Mouse (Mus musculus): ENCODE results near the gene Sec14l3. TPM values are rescaled to one million over a fixed set of nuclear protein-coding genes. Genes with fewer than 3 reads are reported as not detected.

Gene Sec14l3
- polyA plus RNA-seq, 1 experiment, result 1.9 TPM

DNA sequence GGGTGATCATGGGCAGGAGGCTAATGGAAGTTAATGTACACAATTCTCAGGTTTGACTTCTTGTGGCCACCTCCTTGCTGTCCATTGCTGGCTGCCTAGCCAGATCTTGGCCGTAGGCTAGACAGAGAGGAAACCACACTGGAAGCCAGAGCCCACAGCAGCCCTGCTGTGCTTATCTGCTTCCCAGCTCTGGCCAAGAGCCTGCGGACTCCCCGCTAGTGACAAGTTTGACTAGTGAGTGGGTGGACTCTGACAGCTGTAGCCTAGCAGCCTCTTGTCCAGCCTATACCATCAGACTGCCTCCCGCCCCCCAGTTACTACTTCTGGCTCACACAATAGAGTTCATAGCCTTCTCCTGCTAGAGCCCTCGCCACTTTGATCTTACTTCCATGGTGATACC, 55.0 kb downstream of the Sec14l3 start:
- H3K27ac ChIP-seq (ENCODE audit: control insufficient read depth, insufficient read depth, low read depth, low read length), result no peak overlapping the region
- no peak overlapping the region for H3K4me3 ChIP-seq (ENCODE audit: control insufficient read depth, low read depth, low read length)
- H3K4me1 ChIP-seq (ENCODE audit: control insufficient read depth, insufficient read depth, low read length), result no peaks in the 10 kb centered on the region; the same call in 1 of the 2 replicates
- no peaks in the 10 kb centered on the region for H3K27me3 ChIP-seq (ENCODE audit: control insufficient read depth, insufficient read depth, low read length)
- TF ChIP-seq POLR2A (IDR thresholded peaks at IDR 0.05; ENCODE audit: control insufficient read depth, low read depth, low read length) (no peak), CTCF (IDR thresholded peaks at IDR 0.05; ENCODE audit: control insufficient read depth, insufficient read depth, insufficient replicate concordance, low read depth, low read length) (no peak)
- H3K36me3 ChIP-seq (ENCODE audit: control insufficient read depth, insufficient read depth, low read length), result no peaks in the 10 kb centered on the region

DNA sequence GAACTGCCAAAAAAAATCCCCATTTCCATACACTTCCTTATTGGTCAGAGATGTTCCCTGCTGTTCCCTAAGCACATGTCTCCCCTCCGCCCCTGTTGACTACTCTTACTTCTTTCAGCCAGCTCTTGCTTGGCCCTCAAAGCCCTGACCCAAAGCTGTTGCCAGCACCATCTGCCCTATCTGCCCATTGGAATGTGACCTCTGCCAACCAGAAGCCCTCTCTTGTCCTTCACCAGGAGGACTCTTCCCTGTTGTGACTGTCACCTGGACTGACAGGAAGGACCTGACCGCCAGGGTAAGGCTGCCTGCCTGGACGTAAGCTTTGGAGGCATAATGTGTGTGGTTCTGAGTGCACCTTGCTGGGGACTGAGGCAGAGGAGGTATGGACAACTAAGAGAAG, 57.0 kb downstream of the Sec14l3 start:
- TF ChIP-seq POLR2A (IDR thresholded peaks at IDR 0.05; ENCODE audit: control insufficient read depth, low read depth, low read length) (no peak), CTCF (IDR thresholded peaks at IDR 0.05; ENCODE audit: control insufficient read depth, insufficient read depth, insufficient replicate concordance, low read depth, low read length) (no peak)
- no peaks in the 10 kb centered on the region for H3K36me3 ChIP-seq (ENCODE audit: control insufficient read depth, insufficient read depth, low read length)
- no peaks in the 10 kb centered on the region for H3K27me3 ChIP-seq (ENCODE audit: control insufficient read depth, insufficient read depth, low read length)
- no peak overlapping the region for H3K27ac ChIP-seq (ENCODE audit: control insufficient read depth, insufficient read depth, low read depth, low read length)
- H3K4me3 ChIP-seq (ENCODE audit: control insufficient read depth, low read depth, low read length), result no peak overlapping the region
- no peaks in the 10 kb centered on the region; the same call in 1 of the 2 replicates for H3K4me1 ChIP-seq (ENCODE audit: control insufficient read depth, insufficient read depth, low read length)

DNA sequence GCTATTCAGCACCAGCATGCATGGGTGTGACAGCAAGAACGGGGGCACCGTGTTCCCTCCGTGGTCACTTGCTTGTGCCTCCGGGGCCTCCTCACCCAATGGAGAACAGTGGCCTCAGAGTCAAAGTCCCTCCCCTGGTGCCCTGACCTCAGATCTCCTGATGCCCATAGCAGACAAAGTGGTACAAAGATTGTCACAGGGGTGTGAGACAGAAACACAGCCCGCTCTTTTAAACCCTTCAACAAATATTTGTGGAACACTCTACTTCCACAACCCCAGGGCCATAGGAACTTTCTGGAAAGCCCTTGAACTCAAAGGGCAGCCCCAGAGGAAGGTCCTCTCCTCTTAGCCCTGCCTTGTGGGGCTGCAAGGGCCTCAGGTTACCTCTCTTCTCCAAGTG, 57.6 kb downstream of the Sec14l3 start:
- Histone ChIP-seq H3K4me1 (ENCODE audit: control insufficient read depth, insufficient read depth, low read length) (no peaks in the 10 kb centered on the region; the same call in 1 of the 2 replicates), H3K27ac (ENCODE audit: control insufficient read depth, insufficient read depth, low read depth, low read length) (no peak overlapping the region), H3K36me3 (ENCODE audit: control insufficient read depth, insufficient read depth, low read length) (no peaks in the 10 kb centered on the region), H3K27me3 (ENCODE audit: control insufficient read depth, insufficient read depth, low read length) (no peaks in the 10 kb centered on the region), H3K4me3 (ENCODE audit: control insufficient read depth, low read depth, low read length) (no peak overlapping the region)
- TF ChIP-seq CTCF (IDR thresholded peaks at IDR 0.05; ENCODE audit: control insufficient read depth, insufficient read depth, insufficient replicate concordance, low read depth, low read length) (no peak), POLR2A (IDR thresholded peaks at IDR 0.05; ENCODE audit: control insufficient read depth, low read depth, low read length) (no peak)

DNA sequence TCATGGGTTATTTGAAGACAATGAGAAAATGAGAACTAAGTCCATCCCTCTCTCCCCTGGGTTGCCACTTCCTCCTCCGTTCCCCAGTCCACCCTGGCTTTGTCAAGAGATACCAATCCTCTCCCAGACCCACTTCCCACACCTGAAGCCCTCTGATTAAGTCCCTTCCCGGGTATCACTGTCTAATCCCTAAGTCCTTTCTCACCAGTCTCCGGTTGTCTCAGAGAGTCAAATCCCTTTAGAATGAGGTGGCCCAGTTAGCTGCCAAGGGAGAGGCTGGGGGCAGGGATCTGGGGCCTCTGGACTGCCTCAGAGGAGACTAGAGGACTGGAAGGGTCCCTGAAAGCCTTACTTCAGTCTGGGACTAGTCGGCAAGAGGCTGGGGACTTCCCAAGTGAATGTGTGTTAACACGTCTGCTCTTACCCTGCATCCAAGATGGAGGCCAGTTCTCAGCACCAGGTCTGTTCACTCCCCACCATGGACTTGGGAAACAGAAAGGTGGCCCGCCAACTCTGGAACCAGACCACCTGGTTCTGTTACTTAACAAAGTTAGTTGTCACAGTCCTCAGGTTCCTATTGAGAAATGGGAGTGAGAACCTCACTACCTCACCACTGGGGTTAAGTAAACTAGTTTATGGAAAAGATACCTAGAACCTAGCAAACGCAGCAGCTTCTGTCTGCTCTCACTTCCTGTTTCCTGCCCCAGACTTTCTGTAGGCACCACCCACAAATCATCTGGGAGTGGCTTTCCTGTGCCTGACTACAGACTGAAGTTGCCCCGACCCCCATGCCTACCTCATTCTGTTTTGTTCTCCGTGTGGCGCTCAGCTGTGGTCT, 58.3 kb downstream of the Sec14l3 start, which contains the start of gene Sec14l2:
TSS of gene Sec14l2 (minus strand) at position 674 of the 838 bp plus-strand sequence.
- TF ChIP-seq CTCF (IDR thresholded peaks at IDR 0.05; ENCODE audit: control insufficient read depth, insufficient read depth, insufficient replicate concordance, low read depth, low read length), result no peak
- no peak for TF ChIP-seq POLR2A (IDR thresholded peaks at IDR 0.05; ENCODE audit: control insufficient read depth, low read depth, low read length)

DNA sequence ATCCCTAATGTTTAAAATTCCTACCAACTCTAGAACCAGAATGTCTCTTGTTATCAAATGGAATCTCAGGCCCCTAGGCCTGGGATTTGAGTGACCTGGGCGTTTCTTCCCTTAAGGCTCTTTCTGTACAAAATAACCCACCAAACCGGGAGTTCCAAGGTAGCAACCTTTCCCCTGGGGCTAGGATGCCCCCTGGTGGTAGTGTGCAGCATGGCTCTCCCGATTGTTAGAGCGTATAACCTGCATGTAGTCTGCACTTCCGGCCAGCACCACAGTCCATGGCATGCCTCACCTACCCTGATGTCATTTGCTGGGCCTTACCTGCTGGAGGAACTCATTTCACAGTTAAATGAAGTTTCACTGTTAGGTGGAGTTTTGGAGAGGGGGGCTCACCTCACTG, 59.3 kb downstream of the Sec14l3 start:
- H3K27ac ChIP-seq (ENCODE audit: control insufficient read depth, insufficient read depth, low read depth, low read length), result no peak overlapping the region
- H3K4me1 ChIP-seq (ENCODE audit: control insufficient read depth, insufficient read depth, low read length), result no peaks in the 10 kb centered on the region; the same call in 1 of the 2 replicates
- H3K27me3 ChIP-seq (ENCODE audit: control insufficient read depth, insufficient read depth, low read length), result no peaks in the 10 kb centered on the region
- TF ChIP-seq POLR2A (IDR thresholded peaks at IDR 0.05; ENCODE audit: control insufficient read depth, low read depth, low read length), result no peak
- TF ChIP-seq CTCF (IDR thresholded peaks at IDR 0.05; ENCODE audit: control insufficient read depth, insufficient read depth, insufficient replicate concordance, low read depth, low read length), result peak; percentile 79; the same call in 1 of the 2 replicates
- no peak overlapping the region for H3K4me3 ChIP-seq (ENCODE audit: control insufficient read depth, low read depth, low read length)
- no peaks in the 10 kb centered on the region for H3K36me3 ChIP-seq (ENCODE audit: control insufficient read depth, insufficient read depth, low read length)

More for the DNA sequence above, 58.3 kb downstream of the Sec14l3 start, which contains the start of gene Sec14l2:
- no peaks in the 10 kb centered on the region; the same call in 1 of the 2 replicates for H3K4me1 ChIP-seq (ENCODE audit: control insufficient read depth, insufficient read depth, low read length)
- H3K27me3 ChIP-seq (ENCODE audit: control insufficient read depth, insufficient read depth, low read length), result no peaks in the 10 kb centered on the region
- H3K36me3 ChIP-seq (ENCODE audit: control insufficient read depth, insufficient read depth, low read length), result no peaks in the 10 kb centered on the region
- H3K27ac ChIP-seq (ENCODE audit: control insufficient read depth, insufficient read depth, low read depth, low read length), result no peak within 1 kb of the TSS
- H3K4me3 ChIP-seq (ENCODE audit: control insufficient read depth, low read depth, low read length), result no peak within 1 kb of the TSS

DNA sequence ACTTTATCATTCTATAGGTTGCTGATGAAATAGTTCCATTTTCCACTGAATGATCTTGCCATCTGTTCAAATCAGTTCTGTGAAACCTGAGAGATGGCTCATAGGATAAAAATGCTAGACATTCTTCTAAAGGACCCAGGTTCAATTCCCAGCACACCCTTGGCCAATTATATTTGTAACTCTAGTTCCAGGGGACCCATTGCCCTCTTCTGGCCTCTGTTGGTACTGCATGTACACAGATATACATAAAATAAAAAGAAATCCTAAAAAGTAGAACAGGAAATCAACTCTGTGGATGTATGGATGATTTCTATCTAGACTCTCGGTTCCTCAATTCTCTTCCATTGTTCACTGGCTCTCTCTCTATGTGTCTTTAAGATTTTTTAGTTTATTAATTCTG, 62.4 kb downstream of the Sec14l3 start:
- Histone ChIP-seq H3K4me1 (ENCODE audit: control insufficient read depth, insufficient read depth, low read length) (no peaks in the 10 kb centered on the region; the same call in 1 of the 2 replicates), H3K27me3 (ENCODE audit: control insufficient read depth, insufficient read depth, low read length) (no peaks in the 10 kb centered on the region), H3K36me3 (ENCODE audit: control insufficient read depth, insufficient read depth, low read length) (no peaks in the 10 kb centered on the region), H3K4me3 (ENCODE audit: control insufficient read depth, low read depth, low read length) (no peak overlapping the region), H3K27ac (ENCODE audit: control insufficient read depth, insufficient read depth, low read depth, low read length) (no peak overlapping the region)
- no peak for TF ChIP-seq POLR2A (IDR thresholded peaks at IDR 0.05; ENCODE audit: control insufficient read depth, low read depth, low read length)
- TF ChIP-seq CTCF (IDR thresholded peaks at IDR 0.05; ENCODE audit: control insufficient read depth, insufficient read depth, insufficient replicate concordance, low read depth, low read length), result no peak

Other genes starting within 250 kb of the Sec14l3 start
- 710 and 768 TPM in 2 replicates for gene Osbp2, start 200.9 kb upstream of the Sec14l3 start, polyA plus RNA-seq (2012; rRNA removed)
- gene 4921536K21Rik, start 169.7 kb upstream of the Sec14l3 start, polyA plus RNA-seq (2012; rRNA removed), result 48.4 and 56.7 TPM in 2 replicates
- gene Dusp18, start 169.6 kb upstream of the Sec14l3 start, polyA plus RNA-seq (2012; rRNA removed), result 28.1 and 30.4 TPM in 2 replicates
- 0.64 and 0.72 TPM in 2 replicates for gene Slc35e4, start 150.2 kb upstream of the Sec14l3 start, polyA plus RNA-seq (2012; rRNA removed)
- 16.2 and 18.5 TPM in 2 replicates for gene Tcn2, start 132.7 kb upstream of the Sec14l3 start, polyA plus RNA-seq (2012; rRNA removed)
- gene Pes1, start 100.9 kb upstream of the Sec14l3 start, polyA plus RNA-seq (2012; rRNA removed), result 27.1 and 28.5 TPM in 2 replicates
- 1.6 TPM in 2 replicates for gene 4930556J24Rik, start 88.1 kb upstream of the Sec14l3 start, polyA plus RNA-seq (2012; rRNA removed)
- 6.6 and 9.8 TPM in 2 replicates for gene Gal3st1, start 81.2 kb upstream of the Sec14l3 start, polyA plus RNA-seq (2012; rRNA removed)
- gene Sec14l4, start 33.4 kb upstream of the Sec14l3 start, polyA plus RNA-seq (2012; rRNA removed), result 0.42 and 0.56 TPM in 2 replicates
- gene Mtfp1, start 30.6 kb downstream of the Sec14l3 start, polyA plus RNA-seq (2012; rRNA removed), result 9.0 and 10.0 TPM in 2 replicates
- 2.2 and 4.8 TPM in 2 replicates for gene Sec14l2, start 58.6 kb downstream of the Sec14l3 start, polyA plus RNA-seq (2012; rRNA removed)
- gene Rnf215, start 70.4 kb downstream of the Sec14l3 start, polyA plus RNA-seq (2012; rRNA removed), result 4.2 and 4.5 TPM in 2 replicates
- 46.5 and 48.8 TPM in 2 replicates for gene Ccdc157, start 95.5 kb downstream of the Sec14l3 start, polyA plus RNA-seq (2012; rRNA removed)
- 32.9 and 35.1 TPM in 2 replicates for gene Sf3a1, start 95.5 kb downstream of the Sec14l3 start, polyA plus RNA-seq (2012; rRNA removed)
- 40.6 and 42.1 TPM in 2 replicates for gene Tbc1d10a, start 121.9 kb downstream of the Sec14l3 start, polyA plus RNA-seq (2012; rRNA removed)
- gene Castor1, start 153.4 kb downstream of the Sec14l3 start, polyA plus RNA-seq (2012; rRNA removed), result 7.6 and 7.7 TPM in 2 replicates
- gene Osm, start 171.6 kb downstream of the Sec14l3 start, polyA plus RNA-seq (2012; rRNA removed), result not detected in 2 replicates
- 0.21 and 0.28 TPM in 2 replicates for gene Lif, start 192.7 kb downstream of the Sec14l3 start, polyA plus RNA-seq (2012; rRNA removed)

Data from testis, adult 2 months (tissue).